Mouse (Mus musculus): Measurements from ENCODE around the gene Traf3ip1. TPM values are rescaled to one million over a fixed set of nuclear protein-coding genes. Genes with fewer than 3 reads are reported as not detected.

Traf3ip1 gene
- polyA plus RNA-seq, 1 experiment from 2014 or later: 3.8 TPM

DNA sequence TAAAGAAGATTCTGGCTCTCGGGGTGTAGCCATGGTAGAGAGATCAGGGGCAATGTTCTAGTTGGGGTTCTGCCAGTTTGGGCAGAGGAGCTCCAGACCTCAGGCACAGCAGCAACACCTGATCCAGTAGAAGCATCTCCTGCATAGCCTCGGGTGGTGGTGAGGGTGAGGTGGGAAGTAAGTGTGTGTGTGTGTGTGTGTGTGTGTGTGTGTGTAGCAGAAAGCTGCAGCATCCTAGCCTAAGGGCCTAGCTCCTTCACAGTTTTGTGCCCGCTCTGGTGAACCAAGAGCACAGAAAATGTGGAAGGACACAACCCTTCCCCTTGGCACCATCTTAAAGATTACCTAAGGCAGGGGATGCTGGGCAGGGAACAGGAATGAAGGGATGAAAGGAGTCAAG lies 509 bp upstream of the Traf3ip1 start:
- WGBS: 34% methylated on average over 3 of the region's 3 CpGs
- Histone ChIP-seq H3K4me3 (peak overlapping the region; percentile 78), H3K36me3 (no peaks in the 10 kb centered on the region), H3K4me1 (peaks cover 19% of the 10 kb centered on the region), H3K27ac (replicated peaks) (no peak overlapping the region), H3K9ac (peak overlapping the region; percentile 88), H3K9me3 (no peaks in the 10 kb centered on the region), H3K27me3 (replicated peaks) (peaks cover 7% of the 10 kb centered on the region; the same call in 1 of the 2 replicates), H3K4me2 (peak overlapping the region; percentile 91)
- ATAC-seq (ENCODE audit: extremely low read depth, insufficient number of reproducible peaks, low FRiP score, low TSS enrichment): no peak

DNA sequence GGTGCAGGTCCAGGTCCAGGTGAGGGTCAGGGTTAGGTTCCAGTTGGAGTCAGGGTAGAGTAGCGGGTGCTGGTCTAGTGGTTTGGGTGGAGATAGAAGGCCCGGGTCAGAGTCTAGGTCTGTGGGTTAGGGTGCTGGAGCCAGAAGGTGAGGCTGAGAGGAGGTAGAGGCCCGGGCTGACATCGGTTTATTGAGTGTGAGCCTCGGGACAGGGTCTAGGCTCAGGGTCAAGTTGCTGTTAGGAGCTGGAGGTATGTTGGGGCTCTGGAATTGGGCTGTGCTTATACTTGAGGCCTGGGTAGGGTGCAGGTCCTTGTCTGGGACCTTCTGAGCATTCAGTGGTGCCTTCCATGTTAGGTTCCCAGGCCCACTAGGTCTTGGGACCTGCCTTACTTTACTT lies 874 bp downstream of the Traf3ip1 start:
- peak overlapping the region; percentile 91 for H3K4me2 ChIP-seq
- peaks cover 9% of the 10 kb centered on the region; the same call in 1 of the 2 replicates for H3K36me3 ChIP-seq
- no peaks in the 10 kb centered on the region for H3K9me3 ChIP-seq
- 34% methylated on average over 5 of the region's 5 CpGs for WGBS
- H3K4me3 ChIP-seq: peak overlapping the region; percentile 78
- H3K4me1 ChIP-seq: peaks cover 19% of the 10 kb centered on the region
- ATAC-seq (ENCODE audit: extremely low read depth, insufficient number of reproducible peaks, low FRiP score, low TSS enrichment): no peak
- no peak overlapping the region for H3K27ac ChIP-seq (replicated peaks)
- peak overlapping the region; percentile 88 for H3K9ac ChIP-seq
- H3K27me3 ChIP-seq (replicated peaks): peaks cover 7% of the 10 kb centered on the region; the same call in 1 of the 2 replicates

DNA sequence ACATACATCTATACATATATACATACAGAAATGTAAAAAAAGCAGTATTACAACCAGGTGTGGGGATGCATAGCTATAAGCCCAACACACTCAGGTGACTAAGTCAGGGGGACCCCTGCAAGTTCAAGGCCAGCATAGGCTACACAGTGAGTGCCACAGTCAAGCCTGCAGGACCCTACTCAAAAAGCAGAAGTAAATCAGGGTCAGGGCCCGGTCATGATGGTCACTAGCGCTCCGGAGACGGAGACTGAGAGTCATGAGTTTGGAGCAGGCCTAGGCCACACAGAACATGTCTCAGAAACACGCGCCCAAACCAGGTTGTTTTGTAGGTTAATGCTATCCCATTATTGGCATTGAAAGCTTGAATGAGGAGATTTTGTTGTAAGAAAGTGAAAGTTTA lies 4.1 kb downstream of the Traf3ip1 start:
- ATAC-seq (ENCODE audit: extremely low read depth, insufficient number of reproducible peaks, low FRiP score, low TSS enrichment): no peak
- no peak overlapping the region for H3K27ac ChIP-seq (replicated peaks)
- 92% methylated on average over 6 of the region's 6 CpGs for WGBS

DNA sequence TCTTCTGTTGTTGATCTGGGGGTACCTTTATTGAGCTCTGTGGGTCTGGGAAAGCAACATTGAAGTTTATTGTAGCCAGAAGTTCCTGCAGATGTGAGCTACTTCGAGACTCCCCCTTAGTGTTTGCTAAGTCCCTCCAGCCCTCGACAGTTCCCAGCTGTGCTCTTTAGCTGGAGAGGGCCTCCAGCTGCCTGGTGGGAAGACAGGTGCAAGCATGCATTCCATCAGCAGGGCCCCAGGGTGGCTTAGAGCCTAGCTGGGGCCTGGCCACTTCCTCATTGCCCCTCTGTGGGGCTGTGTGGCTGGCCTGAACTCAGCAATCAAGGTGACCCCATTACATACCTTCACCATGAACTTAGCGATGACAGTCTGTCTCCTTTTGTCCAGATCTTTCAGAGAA lies 10.2 kb downstream of the Traf3ip1 start:
- 0 out of 2 replicates have a peak, but pooled peaks cover 7% of the 10 kb centered on the region for H3K4me1 ChIP-seq
- H3K9ac ChIP-seq: 0 out of 2 replicates have a peak overlapping the region, but pooled peaks have one; percentile 21
- ATAC-seq (ENCODE audit: extremely low read depth, insufficient number of reproducible peaks, low FRiP score, low TSS enrichment): no peak
- no peak overlapping the region for H3K4me2 ChIP-seq
- H3K27ac ChIP-seq (replicated peaks): no peak overlapping the region
- WGBS: 54% methylated on average over 3 of the region's 3 CpGs
- no peaks in the 10 kb centered on the region for H3K9me3 ChIP-seq
- peaks cover 75% of the 10 kb centered on the region for H3K36me3 ChIP-seq
- H3K4me3 ChIP-seq: no peak overlapping the region
- no peaks in the 10 kb centered on the region for H3K27me3 ChIP-seq (replicated peaks)

More for the DNA sequence above, 4.1 kb downstream of the Traf3ip1 start:
- Histone ChIP-seq H3K36me3 (peaks cover 36% of the 10 kb centered on the region), H3K4me3 (no peak overlapping the region), H3K4me2 (no peak overlapping the region), H3K9me3 (no peaks in the 10 kb centered on the region), H3K4me1 (peaks cover 19% of the 10 kb centered on the region), H3K9ac (no peak overlapping the region), H3K27me3 (replicated peaks) (no peaks in the 10 kb centered on the region)

DNA sequence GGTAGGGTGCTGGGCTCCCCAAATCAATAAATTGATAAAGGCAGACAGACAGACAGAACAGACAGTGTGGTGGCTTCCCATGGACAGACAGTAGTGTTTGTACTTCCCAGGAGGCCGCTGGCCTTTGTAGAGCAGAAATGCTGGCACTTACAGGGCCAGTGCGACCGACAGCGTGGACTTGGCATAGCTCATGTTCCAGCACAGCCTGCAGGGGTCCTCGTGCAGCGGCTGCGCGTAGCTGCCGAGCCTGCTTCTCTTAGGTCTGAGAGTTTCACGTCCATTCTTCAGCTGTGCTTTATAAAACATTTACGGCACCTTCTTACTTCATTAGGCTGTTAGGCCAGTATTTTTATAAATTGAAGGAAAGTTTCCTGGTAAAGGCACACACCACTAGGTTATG lies 20.5 kb downstream of the Traf3ip1 start:
- no peak overlapping the region for H3K9ac ChIP-seq
- ATAC-seq (ENCODE audit: extremely low read depth, insufficient number of reproducible peaks, low FRiP score, low TSS enrichment): no peak
- no peak overlapping the region for H3K4me2 ChIP-seq
- WGBS: 75% methylated on average over 11 of the region's 11 CpGs
- H3K27me3 ChIP-seq (replicated peaks): no peaks in the 10 kb centered on the region
- H3K4me1 ChIP-seq: no peaks in the 10 kb centered on the region
- H3K27ac ChIP-seq (replicated peaks): no peak overlapping the region
- peaks cover 33% of the 10 kb centered on the region for H3K36me3 ChIP-seq
- no peak overlapping the region for H3K4me3 ChIP-seq
- H3K9me3 ChIP-seq: no peaks in the 10 kb centered on the region

DNA sequence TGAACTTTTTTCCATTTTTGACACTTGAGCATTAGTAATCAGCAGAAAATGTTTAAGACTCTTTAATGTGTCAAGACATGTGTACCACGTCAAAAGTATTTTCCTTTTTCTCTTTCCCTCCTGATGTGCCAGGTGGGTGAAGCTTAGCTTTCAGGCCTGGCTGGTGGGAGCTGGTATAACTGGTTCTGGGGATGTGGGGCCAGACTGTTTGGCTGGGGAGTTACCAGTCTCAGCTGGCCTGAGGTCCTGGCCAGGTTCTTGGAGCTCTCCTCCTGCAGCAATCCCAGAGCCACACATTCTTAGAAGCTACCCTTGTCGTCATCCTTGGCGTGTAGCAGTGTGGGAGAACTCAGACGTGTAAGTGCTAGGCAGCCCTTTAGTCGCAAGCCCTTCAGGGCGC lies 21.2 kb downstream of the Traf3ip1 start:
- no peaks in the 10 kb centered on the region for H3K4me1 ChIP-seq
- 79% methylated on average over 6 of the region's 6 CpGs for WGBS
- no peak overlapping the region for H3K4me2 ChIP-seq
- H3K4me3 ChIP-seq: no peak overlapping the region
- no peak overlapping the region for H3K9ac ChIP-seq
- no peak overlapping the region for H3K27ac ChIP-seq (replicated peaks)
- no peaks in the 10 kb centered on the region for H3K27me3 ChIP-seq (replicated peaks)
- H3K9me3 ChIP-seq: no peaks in the 10 kb centered on the region
- ATAC-seq (ENCODE audit: extremely low read depth, insufficient number of reproducible peaks, low FRiP score, low TSS enrichment): no peak
- peaks cover 36% of the 10 kb centered on the region for H3K36me3 ChIP-seq

DNA sequence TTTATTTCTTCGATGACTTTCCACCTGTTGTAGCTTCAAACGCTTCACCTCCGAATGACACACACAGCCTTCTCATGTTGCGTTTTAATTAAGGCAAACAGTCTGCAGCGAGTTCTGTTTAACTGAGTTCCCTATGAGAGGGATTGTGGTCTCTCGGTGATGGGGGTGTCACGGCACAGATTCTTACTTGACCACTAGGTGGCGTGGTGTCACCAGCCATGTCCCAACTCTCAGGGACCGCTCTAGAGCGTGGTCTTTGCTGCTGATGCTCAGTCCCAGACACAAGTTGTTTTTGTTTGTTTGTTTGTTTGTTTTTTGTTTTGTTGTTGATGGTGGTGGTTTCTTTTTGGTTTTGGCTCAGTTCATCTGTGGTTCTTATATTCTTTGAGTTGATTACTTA lies 29.3 kb downstream of the Traf3ip1 start:
- H3K36me3 ChIP-seq: peaks cover 77% of the 10 kb centered on the region
- H3K9me3 ChIP-seq: no peaks in the 10 kb centered on the region

DNA sequence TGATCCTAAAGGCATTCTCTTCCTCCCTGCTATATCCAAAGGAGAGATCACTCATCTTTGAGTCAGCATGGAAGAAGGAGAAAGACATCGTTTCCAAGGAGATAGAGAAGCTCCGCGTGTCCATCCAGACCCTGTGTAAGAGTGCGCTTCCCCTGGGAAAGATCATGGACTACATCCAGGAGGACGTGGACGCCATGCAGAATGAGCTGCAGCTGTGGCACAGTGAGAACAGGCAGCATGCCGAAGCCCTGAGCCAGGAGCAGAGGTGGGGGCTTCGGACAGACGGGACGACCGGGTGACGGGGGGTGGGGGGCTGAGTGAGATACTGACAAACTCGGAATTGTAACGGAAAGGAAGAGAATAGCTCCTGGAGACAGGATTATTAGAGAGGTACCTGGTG lies 31.4 kb downstream of the Traf3ip1 start:
- Histone ChIP-seq H3K9me3 (no peaks in the 10 kb centered on the region), H3K4me2 (no peak overlapping the region), H3K4me3 (no peak overlapping the region), H3K9ac (no peak overlapping the region), H3K27ac (replicated peaks) (no peak overlapping the region), H3K27me3 (replicated peaks) (no peaks in the 10 kb centered on the region), H3K4me1 (no peaks in the 10 kb centered on the region), H3K36me3 (peaks cover 62% of the 10 kb centered on the region)
- 87% methylated on average over 14 of the region's 14 CpGs for WGBS
- no peak for ATAC-seq (ENCODE audit: extremely low read depth, insufficient number of reproducible peaks, low FRiP score, low TSS enrichment)

More for the DNA sequence above, 29.3 kb downstream of the Traf3ip1 start:
- ATAC-seq (ENCODE audit: extremely low read depth, insufficient number of reproducible peaks, low FRiP score, low TSS enrichment): no peak
- Histone ChIP-seq H3K27ac (replicated peaks) (no peak overlapping the region), H3K27me3 (replicated peaks) (no peaks in the 10 kb centered on the region), H3K4me2 (no peak overlapping the region), H3K4me3 (no peak overlapping the region), H3K9ac (no peak overlapping the region), H3K4me1 (no peaks in the 10 kb centered on the region)
- 16% methylated on average over 10 of the region's 10 CpGs for WGBS

DNA sequence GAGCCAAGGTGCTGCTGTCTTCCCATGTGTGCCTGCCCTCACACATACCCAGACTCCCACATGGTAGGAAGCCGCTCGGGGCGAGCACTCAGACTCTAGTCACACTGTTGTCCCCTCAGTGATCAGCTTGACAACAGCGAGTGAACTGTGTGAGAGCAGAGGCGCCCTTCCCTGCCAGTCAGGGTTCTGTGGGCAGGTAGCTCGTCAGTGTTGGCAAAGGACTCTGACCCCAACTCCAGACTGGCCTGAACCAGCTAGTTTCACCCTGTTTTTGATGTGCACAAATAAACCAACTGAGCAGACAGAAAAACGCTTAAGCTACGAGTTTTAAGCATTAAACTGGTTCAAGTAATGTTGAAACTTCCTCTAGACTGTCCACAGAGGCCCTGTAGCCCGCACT lies 35.7 kb downstream of the Traf3ip1 start:
- no peak overlapping the region for H3K9ac ChIP-seq
- no peaks in the 10 kb centered on the region for H3K9me3 ChIP-seq
- H3K4me1 ChIP-seq: peaks cover 11% of the 10 kb centered on the region
- H3K27ac ChIP-seq (replicated peaks): no peak overlapping the region
- no peak for ATAC-seq (ENCODE audit: extremely low read depth, insufficient number of reproducible peaks, low FRiP score, low TSS enrichment)
- no peak overlapping the region for H3K4me3 ChIP-seq
- no peaks in the 10 kb centered on the region for H3K27me3 ChIP-seq (replicated peaks)
- peaks cover 33% of the 10 kb centered on the region for H3K36me3 ChIP-seq
- 89% methylated on average over 9 of the region's 9 CpGs for WGBS
- no peak overlapping the region for H3K4me2 ChIP-seq

DNA sequence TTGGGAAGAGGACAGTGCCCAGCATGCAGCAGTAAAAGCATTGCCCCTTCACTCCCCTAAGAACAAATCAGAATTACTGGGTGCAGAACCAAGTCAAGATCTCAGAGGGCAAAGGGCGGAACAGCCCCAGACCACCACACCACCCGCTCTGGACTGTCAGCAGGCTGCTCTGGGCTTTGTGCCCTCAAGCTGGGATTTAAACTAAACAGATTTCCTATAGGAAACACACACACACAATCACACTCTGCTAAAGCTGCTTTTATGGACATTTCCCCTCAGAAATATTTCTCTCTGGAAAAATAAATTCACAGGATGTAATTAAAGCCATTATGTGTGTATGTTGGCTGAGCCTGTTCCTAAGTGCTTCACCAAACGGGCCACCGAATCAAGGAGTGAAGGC lies 37.8 kb downstream of the Traf3ip1 start:
- no peak for ATAC-seq (ENCODE audit: extremely low read depth, insufficient number of reproducible peaks, low FRiP score, low TSS enrichment)
- Histone ChIP-seq H3K9ac (no peak overlapping the region), H3K27me3 (replicated peaks) (0 out of 2 replicates have a peak, but pooled peaks cover 6% of the 10 kb centered on the region), H3K27ac (replicated peaks) (no peak overlapping the region), H3K4me2 (no peak overlapping the region), H3K9me3 (no peaks in the 10 kb centered on the region), H3K4me1 (peaks cover 11% of the 10 kb centered on the region), H3K36me3 (peaks cover 16% of the 10 kb centered on the region), H3K4me3 (no peak overlapping the region)
- WGBS: 81% methylated on average over 4 of the region's 4 CpGs

DNA sequence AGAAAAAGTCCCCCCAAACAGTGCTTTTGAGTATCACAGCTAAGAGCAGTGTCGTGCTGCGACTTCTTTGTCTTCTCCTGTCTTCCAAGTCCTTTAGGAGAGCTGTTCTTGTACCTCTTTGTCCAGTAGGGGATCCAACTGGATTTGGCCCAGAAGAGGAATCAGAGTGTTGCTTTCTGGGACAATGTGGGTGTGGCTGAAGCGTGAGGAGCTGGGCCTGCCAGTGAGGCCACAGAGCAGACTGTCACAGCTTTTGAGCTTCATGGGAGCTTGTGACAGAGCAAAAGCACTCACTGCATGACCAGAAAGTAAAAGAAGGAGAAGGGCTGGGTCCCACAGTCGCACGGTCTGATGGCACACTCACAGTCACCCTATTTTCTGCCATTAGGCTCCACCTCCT lies 38.4 kb downstream of the Traf3ip1 start:
- Histone ChIP-seq H3K4me1 (peaks cover 11% of the 10 kb centered on the region), H3K27ac (replicated peaks) (peak overlapping the region; percentile 39; the same call in 1 of the 2 replicates), H3K4me3 (no peak overlapping the region), H3K4me2 (no peak overlapping the region), H3K36me3 (peaks cover 10% of the 10 kb centered on the region), H3K27me3 (replicated peaks) (peaks cover 12% of the 10 kb centered on the region), H3K9me3 (no peaks in the 10 kb centered on the region), H3K9ac (peak overlapping the region; percentile 14; the same call in 1 of the 2 replicates)
- no peak for ATAC-seq (ENCODE audit: extremely low read depth, insufficient number of reproducible peaks, low FRiP score, low TSS enrichment)
- WGBS: 70% methylated on average over 5 of the region's 5 CpGs

DNA sequence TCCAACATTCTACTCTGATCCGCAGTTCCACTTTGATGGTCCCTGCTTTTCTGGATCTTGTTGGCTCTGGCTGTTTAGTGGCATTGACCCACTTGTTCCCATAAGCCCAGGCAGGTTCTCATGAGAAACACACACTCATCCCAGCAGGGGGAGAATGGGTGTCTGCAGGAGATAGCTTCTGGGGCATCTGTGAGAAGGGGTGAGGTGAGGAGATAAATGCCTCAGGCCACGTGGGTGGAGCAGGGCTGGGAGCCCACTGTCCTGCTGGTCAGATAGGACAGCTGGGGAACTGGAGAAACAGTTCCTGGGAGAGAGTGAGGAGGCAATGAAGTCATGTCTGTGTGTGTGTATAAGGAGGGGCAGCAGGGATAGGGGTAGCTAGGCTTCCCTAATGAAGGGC lies 39.0 kb downstream of the Traf3ip1 start:
- Histone ChIP-seq H3K36me3 (peaks cover 4% of the 10 kb centered on the region), H3K4me3 (no peak overlapping the region), H3K4me2 (peak overlapping the region; percentile 24; the same call in 1 of the 2 replicates), H3K27ac (replicated peaks) (peak overlapping the region; percentile 39; the same call in 1 of the 2 replicates), H3K4me1 (peaks cover 11% of the 10 kb centered on the region), H3K9ac (peak overlapping the region; percentile 14; the same call in 1 of the 2 replicates), H3K27me3 (replicated peaks) (peaks cover 18% of the 10 kb centered on the region), H3K9me3 (no peaks in the 10 kb centered on the region)
- peak; percentile 65 for ATAC-seq (ENCODE audit: extremely low read depth, insufficient number of reproducible peaks, low FRiP score, low TSS enrichment)
- WGBS: 46% methylated on average over 2 of the region's 2 CpGs
